Comparison of ENCODE assay signal across 11 mouse cellular contexts in the genomic region with DNA sequence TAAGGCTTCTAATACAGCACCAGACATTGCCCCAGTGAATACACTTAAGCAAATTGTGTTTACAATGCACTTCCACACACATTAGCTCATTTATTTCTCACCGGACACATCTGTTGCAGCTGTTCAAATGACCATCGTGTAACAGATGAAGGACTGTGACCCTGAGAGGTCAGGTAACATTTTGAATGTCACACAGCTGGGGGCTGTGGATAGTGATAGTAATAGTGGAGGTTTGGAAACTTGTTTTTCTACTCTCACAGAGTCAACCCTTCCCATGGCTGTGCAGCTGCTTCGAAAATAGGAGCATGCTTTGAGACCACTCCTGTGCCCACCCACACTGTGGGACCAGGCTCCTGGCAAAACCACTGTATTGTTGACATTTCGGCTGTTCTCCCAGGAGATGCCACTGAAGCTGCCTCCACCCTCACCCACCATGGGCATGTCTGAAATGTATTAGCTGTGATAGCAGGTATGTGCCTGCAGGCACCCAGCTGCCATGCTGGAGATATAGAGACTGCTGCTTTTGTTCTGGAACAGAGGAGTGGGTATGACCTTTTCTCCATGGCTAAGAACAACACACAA.
DNase-seq lines count a peak whose midpoint lies in the region; ATAC-seq and TF ChIP-seq lines count a peak whose summit lies in the region.
"Had no signal": no experiment of that assay in that cellular context is flagged by ENCODE, and none has a peak within 500 bp of the region (broad histone marks: within the 10 kb centered on the region; RNA-seq: fewer than 3 reads in every experiment).

No protein-coding gene starts in this region.

- H3K9me3 ChIP-seq in embryonic facial prominence, embryonic 13.5 days: no peaks in the 10 kb centered on the region
- H3K9me3 ChIP-seq: liver, embryonic 13.5 days had no signal

- H3K27me3 ChIP-seq in embryonic facial prominence, embryonic 13.5 days: no peaks in the 10 kb centered on the region
- H3K27me3 ChIP-seq: liver, embryonic 13.5 days had no signal

- peak overlapping the region; percentile 76 for H3K27ac ChIP-seq in gastrocnemius, adult 2 months
- peak overlapping the region; percentile 42 for H3K27ac ChIP-seq in left cerebral cortex, adult 2 months
- H3K27ac ChIP-seq in embryonic facial prominence, embryonic 13.5 days: 0 out of 2 replicates have a peak overlapping the region, but pooled peaks have one; percentile 4
- H3K27ac ChIP-seq: liver, embryonic 13.5 days had no signal

- intact Hi-C loops in gastrocnemius, adult 2 months (cut with DNase I): no loop called here
- intact Hi-C loops in gastrocnemius, postnatal 14 days (cut with DNase I; ENCODE audit: low total_unique reads): loop anchor here (5.0 kb wide), 1 partner anchor 217 kb away; no protein-coding TSS in a partner anchor
- intact Hi-C loops in left cerebral cortex, adult 2 months (cut with DNase I): no loop called here

- H3K9ac ChIP-seq in embryonic facial prominence, embryonic 13.5 days: no peak overlapping the region
- H3K9ac ChIP-seq: forebrain, postnatal 0 days; liver, embryonic 13.5 days had no signal

- H3K4me2 ChIP-seq in embryonic facial prominence, embryonic 13.5 days: no peak overlapping the region
- H3K4me2 ChIP-seq: liver, embryonic 13.5 days had no signal

- 20% methylated on average over 4 of the region's 4 CpGs for WGBS in embryonic facial prominence, embryonic 13.5 days

- no peak overlapping the region for H3K4me3 ChIP-seq in gastrocnemius, adult 2 months
- no peak overlapping the region for H3K4me3 ChIP-seq in left cerebral cortex, adult 2 months
- no peak overlapping the region for H3K4me3 ChIP-seq in embryonic facial prominence, embryonic 13.5 days
- H3K4me3 ChIP-seq: liver, embryonic 13.5 days had no signal

- peak; percentile 43; the same call in 1 of the 2 replicates for ATAC-seq in embryonic facial prominence, embryonic 13.5 days (ENCODE audit: insufficient number of reproducible peaks, insufficient read depth, low FRiP score, low TSS enrichment, low read depth)
- ATAC-seq in megakaryocyte-erythroid progenitor cell, adult 5-6 weeks (replicated peaks; ENCODE audit: low FRiP score, low TSS enrichment, poor library complexity, severe bottlenecking): no peak
- ATAC-seq: forebrain, postnatal 0 days had no signal

- no peak for DNase-seq in gastrocnemius, adult 2 months
- no peak for DNase-seq in gastrocnemius, postnatal 14 days
- no peak for DNase-seq in left cerebral cortex, adult 2 months (ENCODE audit: extremely low spot score in 1 of 2, low spot score in 2 of 2)
- no peak for DNase-seq in left cerebral cortex, adult 8-10 months (ENCODE audit: low spot score in 2 of 2)
- DNase-seq in mesoderm, embryonic 11.5 days (ENCODE audit: low read depth, low spot score): peak; percentile 38
- DNase-seq in urinary bladder, adult 18-20 months (ENCODE audit: low spot score in 2 of 2): no peak
- DNase-seq: cerebellum, adult 11 months; forebrain, postnatal 0 days; liver, embryonic 13.5 days had no signal

- H3K4me1 ChIP-seq in embryonic facial prominence, embryonic 13.5 days: peaks cover 8% of the 10 kb centered on the region; the same call in 1 of the 2 replicates
- H3K4me1 ChIP-seq: liver, embryonic 13.5 days had no signal

- no peak for TF ChIP-seq CTCF in gastrocnemius, adult 2 months (IDR thresholded peaks at IDR 0.05)
- TF ChIP-seq CTCF in left cerebral cortex, adult 2 months (IDR thresholded peaks at IDR 0.05): no peak

- H3K36me3 ChIP-seq in embryonic facial prominence, embryonic 13.5 days: no peaks in the 10 kb centered on the region
- H3K36me3 ChIP-seq: liver, embryonic 13.5 days had no signal

Comparison
In these comparisons a context has a peak if more than half of its experiments do, and no peak if none do; other contexts are left out.
1. H3K27ac ChIP-seq: peak in every context shown above with its lines; median percentile 76 in gastrocnemius, adult 2 months; 42 in left cerebral cortex, adult 2 months; 4 in embryonic facial prominence, embryonic 13.5 days.